Mouse (Mus musculus) MEL (cell line): ENCODE measurements at regions not wholly inside any gene's neighbourhood (a gene's known extent, or its start where the extent isn't known, plus 50 kb on each side); places are given as distances from the start of the nearest gene placed in this dataset.
"Not testable (repeated sequence)": the region's sequence is repeated elsewhere in the genome, so short reads cannot be mapped to it uniquely, and the experiment has no call there.

Source experiments
- CTCF ChIP-seq, 3 experiments: IDR thresholded peaks in 2 of 3; conservative IDR thresholded peaks in 1 of 3; 2 replicates each; pipeline ENCODE4 v1.5.1; 2011 to 2012; ENCODE audit warnings: low read length in 3 of 3, low read depth in 2 of 3, mild to moderate bottlenecking in 2 of 3, improper control_type of control experiment in 1 of 3, inconsistent platforms in 1 of 3, mixed read lengths in 1 of 3, moderate library complexity in 1 of 3; ENCODE audit not compliant: control insufficient read depth in 1 of 3, insufficient read depth in 1 of 3, poor library complexity in 1 of 3, severe bottlenecking in 1 of 3
- ELF1 ChIP-seq: IDR thresholded peaks from 2 replicates; pipeline ENCODE4 v1.6.1; 2014; ENCODE audit warnings: low read depth, mild to moderate bottlenecking, inconsistent platforms, low read length, improper control_type of control experiment, moderate library complexity
- GATA1 ChIP-seq: IDR thresholded peaks from 2 replicates; pipeline ENCODE4 v1.6.1; 2011; ENCODE audit warnings: low read depth, low read length, improper control_type of control experiment
- MAZ ChIP-seq: IDR thresholded peaks from 2 replicates; pipeline ENCODE4 v1.6.1; 2012; ENCODE audit warnings: low read depth, mild to moderate bottlenecking, inconsistent platforms, low read length, improper control_type of control experiment
- MEF2A ChIP-seq: IDR thresholded peaks from 2 replicates; pipeline ENCODE4 v1.6.1; 2014; ENCODE audit warnings: low read depth, mild to moderate bottlenecking, inconsistent platforms, low read length, improper control_type of control experiment; ENCODE audit not compliant: poor library complexity, insufficient replicate concordance, severe bottlenecking; ENCODE audit errors: extremely low read depth
- NELFE ChIP-seq: IDR thresholded peaks from 2 replicates; pipeline ENCODE4 v1.6.1; 2011; ENCODE audit warnings: low read depth, low read length, improper control_type of control experiment
- POLR2A ChIP-seq, 2 experiments: IDR thresholded peaks; 2 replicates each; pipeline ENCODE4 v1.6.1; 2011 to 2012; ENCODE audit warnings: low read length in 2 of 2, mild to moderate bottlenecking in 2 of 2, control low read depth in 1 of 2, improper control_type of control experiment in 1 of 2, low read depth in 1 of 2, moderate library complexity in 1 of 2; ENCODE audit not compliant: control insufficient read depth in 1 of 2, insufficient read depth in 1 of 2, poor library complexity in 1 of 2
- RCOR1 ChIP-seq: IDR thresholded peaks from 2 replicates; pipeline ENCODE4 v1.6.1; 2012; ENCODE audit warnings: low read depth, mild to moderate bottlenecking, inconsistent platforms, low read length, improper control_type of control experiment
- SIN3A ChIP-seq: IDR thresholded peaks from 2 replicates; pipeline ENCODE4 v1.6.1; 2012; ENCODE audit warnings: low read length, improper control_type of control experiment, inconsistent platforms
- ZKSCAN1 ChIP-seq: IDR thresholded peaks from 2 replicates; pipeline ENCODE4 v1.6.1; 2012; ENCODE audit warnings: low read depth, mild to moderate bottlenecking, inconsistent platforms, low read length, improper control_type of control experiment, moderate library complexity
- ZMIZ1 ChIP-seq: IDR thresholded peaks from 2 replicates; pipeline ENCODE4 v1.6.1; 2012; ENCODE audit warnings: low read depth, mild to moderate bottlenecking, inconsistent platforms, low read length, improper control_type of control experiment, moderate library complexity
- ZNF384 ChIP-seq: IDR thresholded peaks from 2 replicates; pipeline ENCODE4 v1.6.1; 2012; ENCODE audit warnings: low read depth, mild to moderate bottlenecking, inconsistent platforms, low read length, improper control_type of control experiment

DNA sequence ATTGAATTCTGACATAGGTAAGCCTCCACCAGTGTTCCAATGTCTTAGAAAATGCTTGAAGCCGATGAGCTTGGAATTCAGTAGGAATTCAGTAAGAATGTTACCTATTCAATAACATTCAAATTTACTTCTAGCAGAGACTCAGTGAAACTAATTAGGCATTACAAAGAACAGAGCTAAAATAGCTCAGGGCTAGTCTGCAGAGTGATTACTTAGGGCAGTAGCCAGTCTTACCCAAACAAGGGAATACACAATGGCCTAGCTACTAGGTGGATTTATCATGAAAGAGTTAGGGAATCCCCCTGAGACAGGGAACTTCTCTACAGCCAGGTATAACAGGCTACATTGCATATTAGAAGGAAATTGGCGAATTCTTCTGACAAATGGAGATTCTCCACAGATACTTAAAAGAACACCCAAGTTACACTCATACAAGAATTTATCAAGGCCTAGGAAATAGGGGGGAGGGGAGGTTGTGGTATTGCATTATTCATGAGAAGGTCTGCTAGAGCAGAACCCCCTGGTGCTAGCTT lies 799.6 kb downstream of the 1700064H15Rik start:
- TF ChIP-seq ELF1; GATA1; MEF2A; ZNF384; CTCF (IDR thresholded peaks at IDR 0.05 in 2 of 3, conservative IDR thresholded peaks at IDR 0.05 in 1 of 3; ENCODE audit: control insufficient read depth in 1 of 3, insufficient read depth in 1 of 3, low read depth in 2 of 3, low read length in 3 of 3, poor library complexity in 1 of 3, severe bottlenecking in 1 of 3); MAZ; ZKSCAN1; RCOR1; NELFE; ZMIZ1; SIN3A; POLR2A (IDR thresholded peaks at IDR 0.05; ENCODE audit: control insufficient read depth in 1 of 2, insufficient read depth in 1 of 2, low read depth in 1 of 2, low read length in 2 of 2, poor library complexity in 1 of 2): not testable (repeated sequence)
